Mouse (Mus musculus): ENCODE results near the gene Syne2.

DNA sequence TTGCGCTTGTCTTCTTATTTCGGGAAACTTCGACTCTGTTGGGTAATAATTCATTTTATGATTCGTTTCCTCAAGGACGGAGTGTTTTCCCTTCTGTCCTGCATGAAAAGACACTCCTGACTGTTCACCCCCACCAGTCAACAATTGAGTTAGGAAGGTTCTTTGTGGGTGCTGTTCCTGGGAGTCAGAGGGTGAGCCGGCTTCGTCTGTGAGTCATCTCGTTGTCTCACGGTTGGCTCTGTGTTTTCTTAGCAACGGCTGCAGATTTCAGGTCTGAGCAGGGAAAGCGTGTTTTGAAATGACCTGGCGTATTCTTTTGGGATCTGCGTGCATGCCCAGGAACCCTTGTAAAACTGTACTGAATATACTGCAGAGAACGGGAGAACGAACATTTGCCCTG lies 9.8 kb downstream of the Syne2 start:
- no peak for TF ChIP-seq EP300 (IDR thresholded peaks at IDR 0.05; ENCODE audit: low read depth)
- no peak for TF ChIP-seq CTCF (IDR thresholded peaks at IDR 0.05; ENCODE audit: low read depth)

Measured in liver, postnatal 0 days (tissue).